39 mouse cellular contexts compared by ENCODE assay signal in the genomic region with DNA sequence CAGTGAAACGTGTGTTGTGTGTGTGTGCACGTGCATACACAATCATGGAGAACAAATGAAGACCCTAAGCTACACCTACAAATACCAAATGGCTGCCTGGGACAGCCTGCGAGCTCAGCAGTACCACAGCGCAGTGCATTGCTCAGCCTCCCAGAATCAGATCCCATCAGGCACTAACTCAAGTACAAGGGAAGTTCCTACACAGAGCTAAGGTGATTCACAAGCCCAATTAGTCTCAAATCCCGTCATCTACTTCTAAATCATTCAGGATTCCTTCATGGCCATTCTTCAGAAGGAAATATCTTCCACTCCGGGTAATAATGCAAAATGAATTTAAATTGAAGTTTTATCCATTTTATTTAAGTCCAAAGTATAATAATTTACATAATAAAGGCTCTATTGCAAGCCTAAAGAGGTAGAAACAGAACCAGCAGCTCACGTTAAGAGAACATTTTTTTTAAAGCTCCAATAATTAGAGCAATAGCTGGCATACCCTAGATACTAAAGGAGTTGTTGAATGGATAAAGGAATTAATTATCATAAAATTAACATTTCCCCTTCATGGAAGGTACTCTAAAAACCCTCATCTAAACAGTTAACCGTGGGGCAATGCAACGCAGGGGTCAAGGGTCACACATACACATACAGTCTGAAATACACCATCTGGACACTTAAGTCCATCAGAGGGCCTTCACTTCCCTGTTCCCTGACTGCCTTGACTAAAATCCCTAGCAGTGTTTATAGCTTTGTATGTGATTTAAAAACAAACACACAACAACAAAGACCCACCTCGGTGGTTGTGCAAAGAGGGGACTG. TPM values are rescaled to one million over a fixed set of nuclear protein-coding genes. Genes with fewer than 3 reads are reported as not detected.
DNase-seq lines count a peak whose midpoint lies in the region; ATAC-seq lines count a peak whose summit lies in the region.
"Had no signal": no experiment of that assay in that cellular context is flagged by ENCODE, and none has a peak within 500 bp of the region (broad histone marks: within the 10 kb centered on the region; RNA-seq: fewer than 3 reads in every experiment).

No protein-coding gene starts in this region.

- H3K4me1 ChIP-seq in forebrain, embryonic 11.5 days (replicated peaks; ENCODE audit: control insufficient read depth, insufficient read depth, low read length) = 0 out of 2 replicates have a peak, but pooled peaks cover 2% of the 10 kb centered on the region
- peaks cover 43% of the 10 kb centered on the region for H3K4me1 ChIP-seq in forebrain, embryonic 10.5 days
- H3K4me1 ChIP-seq in megakaryocyte, embryonic 14.5 days = peaks cover 99% of the 10 kb centered on the region
- peaks cover 23% of the 10 kb centered on the region for H3K4me1 ChIP-seq in forebrain, embryonic 13.5 days

- ATAC-seq in forebrain, embryonic 11.5 days (replicated peaks; ENCODE audit: low FRiP score) = peak; percentile 73; the same call in 1 of the 2 replicates
- no peak for ATAC-seq in megakaryocyte, adult 5-6 weeks (ENCODE audit: poor library complexity, severe bottlenecking)
- ATAC-seq in forebrain, embryonic 13.5 days = peak; percentile 77; the same call in 1 of the 2 replicates
- no peak for ATAC-seq in granulocyte monocyte progenitor cell, adult 5-6 weeks (replicated peaks; ENCODE audit: poor library complexity, severe bottlenecking)
- ATAC-seq: hindbrain, embryonic 16.5 days had no signal

- no peak overlapping the region for H3K4me2 ChIP-seq in forebrain, embryonic 11.5 days (ENCODE audit: low read depth, low read length, severe bottlenecking)
- H3K4me2 ChIP-seq in forebrain, embryonic 13.5 days = no peak overlapping the region
- H3K4me2 ChIP-seq: heart, embryonic 15.5 days; limb, embryonic 13.5 days; liver, embryonic 11.5 days; midbrain, embryonic 11.5 days; neural tube, embryonic 15.5 days had no signal

- no peak for DNase-seq in forebrain, embryonic 11.5 days (ENCODE audit: low spot score)
- no peak for DNase-seq in forebrain, embryonic 10.5 days (ENCODE audit: extremely low spot score, low spot score)
- peak; percentile 28 for DNase-seq in mesoderm, embryonic 11.5 days (ENCODE audit: low read depth, low spot score)
- DNase-seq in kidney, adult 9 months = no peak
- DNase-seq: adrenal gland, adult 8-10 months; cerebellum, adult 8-10 months; cerebellum, postnatal 36 days; gastrocnemius, adult 2 months; kidney, adult 8-10 months; kidney, postnatal 14 days; lung, postnatal 36 days; retina, postnatal 1 day; right cerebral cortex, postnatal 14 days; thymus, adult 18-20 months; thymus, postnatal 25 days had no signal

- no peak overlapping the region for H3K27ac ChIP-seq in forebrain, embryonic 11.5 days (ENCODE audit: low read depth, low read length)
- H3K27ac ChIP-seq in forebrain, embryonic 10.5 days = no peak overlapping the region
- H3K27ac ChIP-seq in forebrain, embryonic 13.5 days = 0 out of 2 replicates have a peak overlapping the region, but pooled peaks have one; percentile 1
- H3K27ac ChIP-seq: gastrocnemius, adult 2 months; heart, embryonic 10.5 days; heart, embryonic 15.5 days; left cerebral cortex, adult 2 months; limb, embryonic 13.5 days; neural tube, embryonic 15.5 days had no signal

- H3K27me3 ChIP-seq in forebrain, embryonic 11.5 days (ENCODE audit: control insufficient read depth, insufficient read depth, low read length) = no peaks in the 10 kb centered on the region
- H3K27me3 ChIP-seq in forebrain, embryonic 10.5 days (ENCODE audit: poor library complexity, severe bottlenecking) = no peaks in the 10 kb centered on the region
- H3K27me3 ChIP-seq in megakaryocyte, embryonic 14.5 days (replicated peaks) = no peaks in the 10 kb centered on the region
- H3K27me3 ChIP-seq in forebrain, embryonic 13.5 days = no peaks in the 10 kb centered on the region
- H3K27me3 ChIP-seq: heart, embryonic 15.5 days; limb, embryonic 13.5 days; neural tube, embryonic 15.5 days had no signal

- H3K9ac ChIP-seq in forebrain, embryonic 11.5 days (ENCODE audit: low read length) = no peak overlapping the region
- H3K9ac ChIP-seq in forebrain, embryonic 13.5 days = no peak overlapping the region
- H3K9ac ChIP-seq: heart, embryonic 15.5 days; limb, embryonic 13.5 days; neural tube, embryonic 15.5 days had no signal

- no peak overlapping the region for H3K4me3 ChIP-seq in forebrain, embryonic 11.5 days (ENCODE audit: low read depth, low read length)
- H3K4me3 ChIP-seq in forebrain, embryonic 10.5 days = no peak overlapping the region
- peak overlapping the region; percentile 4 for H3K4me3 ChIP-seq in megakaryocyte, embryonic 14.5 days (replicated peaks)
- no peak overlapping the region for H3K4me3 ChIP-seq in forebrain, embryonic 13.5 days
- H3K4me3 ChIP-seq: gastrocnemius, adult 2 months; heart, embryonic 10.5 days; heart, embryonic 15.5 days; left cerebral cortex, adult 2 months; limb, embryonic 13.5 days; neural tube, embryonic 15.5 days had no signal

- H3K9me3 ChIP-seq in forebrain, embryonic 11.5 days (ENCODE audit: control insufficient read depth, low read length) = peaks cover 2% of the 10 kb centered on the region; the same call in 1 of the 2 replicates
- H3K9me3 ChIP-seq in forebrain, embryonic 10.5 days = peaks cover 20% of the 10 kb centered on the region
- H3K9me3 ChIP-seq in megakaryocyte, embryonic 14.5 days = no peaks in the 10 kb centered on the region
- peaks cover 6% of the 10 kb centered on the region for H3K9me3 ChIP-seq in forebrain, embryonic 13.5 days (replicated peaks)
- H3K9me3 ChIP-seq: heart, embryonic 15.5 days; neural tube, embryonic 15.5 days had no signal

- WGBS in forebrain, embryonic 11.5 days = 55% methylated on average over 10 of the region's 10 CpGs
- WGBS in forebrain, embryonic 10.5 days = 78% methylated on average over 10 of the region's 10 CpGs
- 33% methylated on average over 10 of the region's 10 CpGs for WGBS in forebrain, embryonic 13.5 days

- H3K36me3 ChIP-seq in forebrain, embryonic 11.5 days (ENCODE audit: control insufficient read depth, insufficient read depth, low read length) = no peaks in the 10 kb centered on the region
- H3K36me3 ChIP-seq in forebrain, embryonic 10.5 days (replicated peaks) = peaks cover 10% of the 10 kb centered on the region; the same call in 1 of the 2 replicates
- H3K36me3 ChIP-seq in megakaryocyte, embryonic 14.5 days (replicated peaks; ENCODE audit: low read length) = peaks cover 60% of the 10 kb centered on the region
- no peaks in the 10 kb centered on the region for H3K36me3 ChIP-seq in forebrain, embryonic 13.5 days (ENCODE audit: poor library complexity, severe bottlenecking)
- H3K36me3 ChIP-seq: limb, embryonic 13.5 days; neural tube, embryonic 15.5 days had no signal

RNA-seq across cellular contexts. Expression of a gene that starts 47.0 kb away (rescaled TPM):
- polyA plus RNA-seq in forebrain, embryonic 11.5 days (2014; fragmentation: Nextera tagmentation; extraction: Ambion mirVana) = not detected in 2 replicates
- polyA plus RNA-seq in forebrain, embryonic 10.5 days (2016; fragmentation: Nextera tagmentation; extraction: Ambion mirVana) = not detected in 2 replicates
- polyA plus RNA-seq in megakaryocyte, embryonic 14.5 days (2012; ENCODE audit: insufficient read depth, low replicate concordance) = not detected in 2 replicates
- not detected in 2 replicates for total RNA-seq in megakaryocyte, adult 5-6 weeks (2015)
- not detected in 2 replicates for total RNA-seq in megakaryocyte, adult 5-6 weeks (2017)
- polyA plus RNA-seq in forebrain, embryonic 13.5 days (2015; fragmentation: Nextera tagmentation; extraction: Ambion mirVana) = not detected in 2 replicates
- not detected in 2 replicates for total RNA-seq in granulocyte monocyte progenitor cell, adult 5-6 weeks (2014; fragmentation: Nextera tagmentation)
- not detected in 2 replicates for total RNA-seq in granulocyte monocyte progenitor cell, adult 5-6 weeks (2017)
- total RNA-seq: adrenal gland, adult 8-10 months; adrenal gland, postnatal 4 days; G1E; gastrocnemius, adult 2 months; gastrocnemius, postnatal 4 days; heart, postnatal 25 days; layer of hippocampus, postnatal 14 days; left cerebral cortex, adult 2 months; left cerebral cortex, postnatal 36 days had no signal
- polyA plus RNA-seq: embryonic facial prominence, embryonic 11.5 days; G1E; heart, embryonic 10.5 days; heart, embryonic 15.5 days; hindbrain, embryonic 11.5 days; hindbrain, embryonic 16.5 days; intestine, embryonic 14.5 days; limb, embryonic 13.5 days; liver, embryonic 11.5 days; liver, embryonic 16.5 days; lung, embryonic 16.5 days; midbrain, embryonic 11.5 days; neural tube, embryonic 15.5 days; stomach, embryonic 16.5 days had no signal

RNA-seq across cellular contexts. Expression of a gene that starts 47.6 kb away (rescaled TPM):
- 20.8 and 22.3 TPM in 2 replicates for polyA plus RNA-seq in forebrain, embryonic 11.5 days (2014; fragmentation: Nextera tagmentation; extraction: Ambion mirVana)
- polyA plus RNA-seq in forebrain, embryonic 10.5 days (2016; fragmentation: Nextera tagmentation; extraction: Ambion mirVana) = 19.0 and 19.1 TPM in 2 replicates
- 36.5 and 38.7 TPM in 2 replicates for polyA plus RNA-seq in megakaryocyte, embryonic 14.5 days (2012; ENCODE audit: insufficient read depth, low replicate concordance)
- total RNA-seq in megakaryocyte, adult 5-6 weeks (2015) = 16.7 and 17.0 TPM in 2 replicates
- total RNA-seq in megakaryocyte, adult 5-6 weeks (2017) = 26.3 and 28.6 TPM in 2 replicates
- polyA plus RNA-seq in forebrain, embryonic 13.5 days (2015; fragmentation: Nextera tagmentation; extraction: Ambion mirVana) = 18.1 TPM in 2 replicates
- total RNA-seq in granulocyte monocyte progenitor cell, adult 5-6 weeks (2014; fragmentation: Nextera tagmentation) = 29.6 and 40.0 TPM in 2 replicates
- total RNA-seq in granulocyte monocyte progenitor cell, adult 5-6 weeks (2017) = 43.1 and 46.4 TPM in 2 replicates

Comparison
In these comparisons a context has a peak if more than half of its experiments do, and no peak if none do; other contexts are left out.
1. ATAC-seq: peak in forebrain, embryonic 11.5 days (single experiment) and forebrain, embryonic 13.5 days (single experiment); none in megakaryocyte, adult 5-6 weeks (single experiment) and granulocyte monocyte progenitor cell, adult 5-6 weeks (single experiment).